Mouse (Mus musculus) ZHBTc4 (cell line): Measurements from ENCODE around the gene Noct.

Experiments
- DNase-seq: peaks from one replicate; pipeline ENCODE4 v3.0.0-alpha.2; 2011; ENCODE audit warnings: low read depth, low spot score

Gene Noct

GRCm38 (mm10) chr3:51276421-51277111 lies 52.3 kb downstream of the Noct start:
- peak; percentile 65 for DNase-seq

DNA sequence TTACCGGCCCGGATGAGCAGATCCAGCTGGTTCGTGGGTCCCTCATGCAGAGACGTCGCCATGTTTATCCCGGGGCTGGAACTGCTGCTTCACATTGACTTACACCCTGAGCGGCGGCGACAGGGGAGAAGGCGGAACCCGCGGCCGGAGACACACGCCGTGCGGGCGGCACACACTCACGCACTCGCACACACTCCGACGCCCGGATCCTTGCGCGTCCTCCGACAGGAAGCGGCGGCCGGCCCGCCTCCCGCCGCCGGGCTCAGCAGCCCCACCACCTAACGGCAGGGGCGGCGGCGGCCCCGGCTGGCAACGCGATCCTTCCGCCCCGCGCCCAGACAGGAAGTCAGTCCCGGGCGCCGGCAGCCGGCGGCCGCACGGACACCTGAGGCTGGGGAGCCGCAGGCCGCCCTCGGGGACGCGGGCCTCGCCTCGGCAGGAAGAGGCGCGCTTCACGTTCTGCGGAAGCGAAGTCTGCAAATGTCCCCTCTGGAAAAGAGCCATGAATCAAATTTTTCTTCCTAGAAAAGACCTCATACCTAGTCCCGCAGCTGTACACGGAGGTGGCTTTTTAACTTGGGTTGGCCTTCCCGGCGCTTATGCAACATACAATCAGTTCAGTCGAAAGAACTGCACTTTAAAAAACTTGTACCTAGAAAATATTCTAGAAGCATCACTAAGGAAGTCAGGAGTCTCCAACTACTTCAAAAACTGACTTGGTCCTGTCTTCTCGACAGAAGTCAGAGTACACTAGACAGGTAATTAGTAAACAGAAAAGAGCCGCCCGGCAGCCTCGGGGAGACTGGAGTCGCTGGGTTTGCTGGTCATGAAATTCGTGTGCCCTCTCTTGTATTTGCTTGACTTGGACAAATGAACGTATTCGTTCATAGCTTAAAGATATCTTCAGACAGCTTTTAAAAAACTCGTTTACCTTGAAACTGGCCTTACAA lies 53.2 kb downstream of the Noct start:
- peak; percentile 91 for DNase-seq

- no peak for DNase-seq
Observed at GRCm38 (mm10) chr3:51278433-51278832, 54.2 kb downstream of the Noct start.

DNA sequence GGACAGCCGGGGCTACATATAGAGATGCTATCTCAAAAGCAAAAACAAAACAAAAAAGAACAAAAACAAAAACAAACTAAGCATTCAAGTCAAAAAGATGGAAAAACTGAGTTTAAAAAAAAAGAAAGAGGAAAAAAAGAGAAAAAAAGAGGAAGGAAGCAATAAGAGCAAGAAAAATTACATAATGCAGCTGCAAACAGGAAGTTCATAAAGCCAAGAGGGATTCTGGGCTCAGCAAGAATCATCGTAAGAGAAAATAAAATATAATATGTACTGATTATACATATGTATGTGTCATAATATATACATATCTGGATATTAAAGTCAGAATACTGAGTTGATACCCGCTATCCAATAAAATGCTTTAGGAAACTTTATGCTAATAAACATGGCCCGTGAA lies 57.5 kb downstream of the Noct start:
- no peak for DNase-seq

DNA sequence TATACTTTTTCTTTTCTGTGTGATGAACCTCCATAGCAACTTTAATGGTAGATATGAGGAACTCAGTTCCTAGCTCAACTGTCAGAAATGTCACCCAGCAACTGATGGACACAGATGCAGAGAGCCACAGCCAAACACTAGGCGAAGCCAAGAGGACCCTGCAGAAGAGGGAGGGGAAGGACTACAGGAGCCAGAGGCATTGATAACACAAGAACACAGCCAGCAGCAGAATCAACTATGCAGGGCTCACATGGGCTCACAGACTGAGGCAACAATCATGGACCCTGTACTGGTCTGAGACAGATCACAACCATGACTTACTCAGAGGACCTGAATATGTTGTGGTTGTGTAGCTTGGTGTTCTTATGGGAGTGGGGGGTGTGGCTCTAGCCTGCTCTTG lies 60.1 kb downstream of the Noct start:
- DNase-seq = no peak

DNA sequence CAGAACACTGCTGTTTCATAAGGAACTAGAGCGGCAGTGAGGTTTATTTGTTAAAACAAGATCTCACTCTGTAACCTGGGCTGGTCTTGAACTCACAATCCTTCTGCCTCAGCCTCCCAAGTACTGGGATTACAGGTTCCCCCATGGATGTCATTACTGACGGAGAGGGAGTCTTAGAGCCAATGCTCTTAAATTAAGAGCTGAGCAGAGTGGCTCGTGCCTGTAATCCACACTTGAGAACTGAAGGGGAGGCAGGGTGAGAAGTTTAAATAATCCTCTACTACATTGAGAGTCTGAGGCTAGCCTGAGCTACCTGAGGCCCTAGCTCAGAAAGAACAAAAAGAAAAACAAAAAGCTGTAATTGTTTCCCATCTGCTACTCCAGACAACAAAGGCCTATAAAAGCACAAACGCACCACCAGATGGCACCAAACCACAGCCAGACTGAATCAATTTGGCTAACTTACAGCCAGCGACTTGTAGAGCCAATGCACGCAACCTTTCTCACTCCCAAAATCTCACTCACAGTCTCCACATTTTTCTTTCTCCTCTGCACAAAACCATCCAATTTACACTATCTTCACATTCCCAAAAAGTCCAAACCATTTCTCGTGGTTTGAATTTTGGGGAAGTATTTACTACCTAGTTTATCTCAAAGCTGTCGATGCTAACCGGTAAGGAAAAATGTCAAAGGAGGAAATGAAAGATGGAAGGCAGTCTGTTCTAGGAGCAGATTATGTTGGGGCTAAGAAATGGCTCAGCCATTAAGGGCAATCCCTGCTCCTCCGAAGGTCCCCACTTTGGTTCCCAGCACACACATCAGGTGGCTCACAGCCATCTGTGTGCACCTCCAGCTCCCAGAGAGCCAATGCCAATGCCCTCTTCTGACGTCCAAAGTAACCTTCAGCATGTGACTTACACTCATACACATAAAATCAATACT lies 64.9 kb downstream of the Noct start:
- DNase-seq = peak; percentile 83

GRCm38 (mm10) chr3:51294251-51294650 lies 70.0 kb downstream of the Noct start:
- DNase-seq = peak; percentile 72

DNA sequence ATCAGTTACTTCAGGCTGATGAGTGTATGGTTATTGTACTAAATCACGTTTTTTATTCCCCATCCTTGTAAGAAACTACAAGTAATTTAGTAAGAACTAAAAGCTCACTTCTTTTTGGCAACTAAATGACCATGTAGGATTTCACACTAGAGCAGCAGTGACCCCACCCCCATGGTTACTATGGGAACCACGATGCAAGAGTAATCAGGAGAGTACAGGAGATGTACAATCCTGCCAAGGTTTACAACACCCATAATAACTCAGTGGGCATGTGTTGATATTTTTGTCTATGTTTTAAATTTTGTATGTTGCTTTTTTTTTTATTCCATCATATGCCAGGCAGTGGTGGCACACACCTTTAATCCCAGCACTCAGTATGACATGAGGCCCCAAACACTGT lies 71.0 kb downstream of the Noct start:
- no peak for DNase-seq

DNA sequence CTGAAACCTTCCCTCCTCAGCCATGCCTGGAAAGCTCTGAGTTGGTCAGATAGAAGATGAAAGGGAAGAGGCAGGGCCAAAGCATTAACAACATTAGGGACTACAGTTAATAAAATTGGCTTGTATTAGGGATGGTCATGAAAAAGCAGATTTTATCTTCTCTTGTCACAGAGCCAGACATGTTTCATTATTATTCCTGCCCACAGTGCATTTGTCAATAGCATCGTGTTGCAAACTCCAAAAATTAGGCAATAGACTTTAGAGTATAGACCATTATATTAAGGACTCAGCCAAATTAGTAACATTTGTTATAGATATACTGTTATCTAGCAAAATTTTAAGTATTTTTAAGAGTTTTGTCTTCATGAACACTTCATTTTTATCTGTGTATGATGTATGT lies 72.5 kb downstream of the Noct start:
- no peak for DNase-seq
